Mouse (Mus musculus) megakaryocyte-erythroid progenitor cell, adult 5-6 weeks (primary cell): ENCODE data around the gene Ten1. TPM values are rescaled to one million over a fixed set of nuclear protein-coding genes. Genes with fewer than 3 reads are reported as not detected.

Experiments
- total RNA-seq, 2 experiments: library from RNA; stranded (forward) in 1 of 2; stranded (reverse) in 1 of 2; fragments of 200-1000, 215-1000 nt in 1 of 2; fragments of >200 nt in 1 of 2; fragmentation: Nextera tagmentation in 1 of 2; gene quantifications; 2 replicates each; pipeline ENCODE4 v1.2.3; 2014 to 2017

Gene Ten1
- total RNA-seq, 2 experiments from 2014 or later: 28.8 to 82.7 TPM

Other genes with a start within 250 kb of the Ten1 start
- 0.07 and 0.37 TPM in 2 replicates for gene Itgb4, start 224.1 kb upstream of the Ten1 start, total RNA-seq (2014; fragmentation: Nextera tagmentation)
- gene Itgb4, start 224.1 kb upstream of the Ten1 start, total RNA-seq (2017): 0.65 TPM in 1 of 2 replicates, not detected in the other
- 31.7 and 35.1 TPM in 2 replicates for gene Galk1, start 186.1 kb upstream of the Ten1 start, total RNA-seq (2014; fragmentation: Nextera tagmentation)
- gene Galk1, start 186.1 kb upstream of the Ten1 start, total RNA-seq (2017): 29.7 and 39.5 TPM in 2 replicates
- gene H3f3b, start 170.9 kb upstream of the Ten1 start, total RNA-seq (2014; fragmentation: Nextera tagmentation): 594 and 607 TPM in 2 replicates
- 709 and 905 TPM in 2 replicates for gene H3f3b, start 170.9 kb upstream of the Ten1 start, total RNA-seq (2017)
- 27.0 and 53.0 TPM in 2 replicates for gene Unk, start 168.5 kb upstream of the Ten1 start, total RNA-seq (2014; fragmentation: Nextera tagmentation)
- gene Unk, start 168.5 kb upstream of the Ten1 start, total RNA-seq (2017): 11.0 and 12.0 TPM in 2 replicates
- 47.1 and 58.7 TPM in 2 replicates for gene Unc13d, start 120.9 kb upstream of the Ten1 start, total RNA-seq (2014; fragmentation: Nextera tagmentation)
- 24.8 and 36.3 TPM in 2 replicates for gene Unc13d, start 120.9 kb upstream of the Ten1 start, total RNA-seq (2017)
- 57.6 and 94.8 TPM in 2 replicates for gene Wbp2, start 111.9 kb upstream of the Ten1 start, total RNA-seq (2014; fragmentation: Nextera tagmentation)
- 21.2 and 23.9 TPM in 2 replicates for gene Wbp2, start 111.9 kb upstream of the Ten1 start, total RNA-seq (2017)
- 8.7 and 12.2 TPM in 2 replicates for gene Trim47, start 71.6 kb upstream of the Ten1 start, total RNA-seq (2014; fragmentation: Nextera tagmentation)
- 2.3 and 6.5 TPM in 2 replicates for gene Trim47, start 71.6 kb upstream of the Ten1 start, total RNA-seq (2017)
- gene Trim65, start 67.7 kb upstream of the Ten1 start, total RNA-seq (2014; fragmentation: Nextera tagmentation): 17.4 and 20.5 TPM in 2 replicates
- gene Trim65, start 67.7 kb upstream of the Ten1 start, total RNA-seq (2017): 8.2 and 8.3 TPM in 2 replicates
- 79.8 and 89.1 TPM in 2 replicates for gene Mrpl38, start 60.0 kb upstream of the Ten1 start, total RNA-seq (2014; fragmentation: Nextera tagmentation)
- 39.6 and 49.6 TPM in 2 replicates for gene Mrpl38, start 60.0 kb upstream of the Ten1 start, total RNA-seq (2017)
- 27.2 and 30.0 TPM in 2 replicates for gene Fbf1, start 30.7 kb upstream of the Ten1 start, total RNA-seq (2014; fragmentation: Nextera tagmentation)
- 21.6 and 32.0 TPM in 2 replicates for gene Fbf1, start 30.7 kb upstream of the Ten1 start, total RNA-seq (2017)
- 18.2 and 21.3 TPM in 2 replicates for gene Acox1, start 190 bp downstream of the Ten1 start, total RNA-seq (2014; fragmentation: Nextera tagmentation)
- 19.9 and 27.1 TPM in 2 replicates for gene Acox1, start 190 bp downstream of the Ten1 start, total RNA-seq (2017)
- 0.32 TPM in 1 of 2 replicates, not detected in the other for gene Evpl, start 39.2 kb downstream of the Ten1 start, total RNA-seq (2014; fragmentation: Nextera tagmentation)
- 0.69 and 0.80 TPM in 2 replicates for gene Evpl, start 39.2 kb downstream of the Ten1 start, total RNA-seq (2017)
- gene Srp68, start 75.4 kb downstream of the Ten1 start, total RNA-seq (2014; fragmentation: Nextera tagmentation): 68.2 and 80.6 TPM in 2 replicates
- gene Srp68, start 75.4 kb downstream of the Ten1 start, total RNA-seq (2017): 43.9 and 64.9 TPM in 2 replicates
- gene Galr2, start 82.1 kb downstream of the Ten1 start, total RNA-seq (2014; fragmentation: Nextera tagmentation): not detected in 2 replicates
- not detected in 2 replicates for gene Galr2, start 82.1 kb downstream of the Ten1 start, total RNA-seq (2017)
- gene Exoc7, start 108.4 kb downstream of the Ten1 start, total RNA-seq (2014; fragmentation: Nextera tagmentation): 52.5 and 57.0 TPM in 2 replicates
- gene Exoc7, start 108.4 kb downstream of the Ten1 start, total RNA-seq (2017): 17.3 and 25.5 TPM in 2 replicates
- gene Foxj1, start 136.5 kb downstream of the Ten1 start, total RNA-seq (2014; fragmentation: Nextera tagmentation): 0.26 TPM in 1 of 2 replicates, not detected in the other
- gene Foxj1, start 136.5 kb downstream of the Ten1 start, total RNA-seq (2017): not detected in 2 replicates
- 8.1 and 12.1 TPM in 2 replicates for gene Rnf157, start 214.2 kb downstream of the Ten1 start, total RNA-seq (2014; fragmentation: Nextera tagmentation)
- gene Rnf157, start 214.2 kb downstream of the Ten1 start, total RNA-seq (2017): 2.7 and 11.3 TPM in 2 replicates
- gene Ubald2, start 235.2 kb downstream of the Ten1 start, total RNA-seq (2014; fragmentation: Nextera tagmentation): 68.8 and 89.9 TPM in 2 replicates
- 65.8 and 93.3 TPM in 2 replicates for gene Ubald2, start 235.2 kb downstream of the Ten1 start, total RNA-seq (2017)